Mouse (Mus musculus): ENCODE measurements around the gene Ubash3a.

DNA sequence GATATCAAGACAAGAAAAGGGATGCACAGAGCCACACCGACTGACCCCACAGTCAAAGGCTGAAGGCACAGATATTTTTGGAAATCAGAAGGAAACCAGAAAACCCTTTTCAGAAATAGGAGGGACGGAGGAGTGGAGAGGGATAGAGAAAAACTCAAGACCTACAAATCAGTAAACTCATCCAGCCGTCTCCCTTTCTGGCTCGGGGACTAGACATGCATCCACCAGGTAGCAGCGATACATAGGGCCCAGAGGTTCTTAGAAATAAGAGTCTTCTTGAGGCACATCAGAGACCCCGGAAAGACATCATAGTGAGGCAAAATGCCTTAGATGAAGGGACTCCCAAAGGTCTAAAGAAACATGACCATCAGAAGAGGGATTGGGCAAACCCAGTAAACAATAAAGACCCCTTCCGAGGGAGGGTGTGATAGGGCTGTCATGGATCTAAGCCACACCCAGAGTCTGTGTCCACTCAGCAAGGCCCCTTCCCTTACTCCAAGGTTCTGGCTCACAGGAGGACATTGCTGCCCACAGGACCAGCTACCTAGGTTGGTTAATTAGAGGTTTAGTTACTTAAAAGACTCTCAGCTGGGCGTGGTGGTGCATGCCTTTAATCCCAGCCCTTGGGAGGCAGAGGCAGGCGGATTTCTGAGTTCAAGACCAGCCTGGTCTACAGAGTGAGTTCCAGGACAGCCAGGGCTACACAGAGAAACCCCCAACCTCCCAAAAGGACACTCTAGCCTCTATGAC lies 64.9 kb downstream of the Ubash3a start:
- no peak for TF ChIP-seq CTCF (IDR thresholded peaks at IDR 0.05; ENCODE audit: insufficient read depth, low read depth, low read length)
- TF ChIP-seq POLR2A (IDR thresholded peaks at IDR 0.05; ENCODE audit: insufficient read depth, low read depth, low read length), result no peak

All from olfactory bulb, adult 2 months (tissue).